Mouse (Mus musculus): ENCODE measurements around the gene Phactr3.

GRCm38 (mm10) chr2:178272350-178272749 is 153.6 kb downstream of the Phactr3 start:
- TF ChIP-seq CTCF (conservative IDR thresholded peaks at IDR 0.05; ENCODE audit: low read length) (no peak), NANOG (IDR thresholded peaks at IDR 0.05; ENCODE audit: borderline replicate concordance, low read length) (no peak)
